Mouse (Mus musculus) left cerebral cortex, postnatal 10 days (tissue): ENCODE measurements at regions not wholly inside any gene's neighbourhood (a gene's known extent, or its start where the extent isn't known, plus 50 kb on each side); places are given as distances from the start of the nearest gene placed in this dataset.
"Not testable (repeated sequence)": the region's sequence is repeated elsewhere in the genome, so short reads cannot be mapped to it uniquely, and the experiment has no call there.

ENCODE experiments used
- DNase-seq, 2 experiments: peaks; one replicate each; pipeline ENCODE4 v3.0.0; 2021 to 2022; ENCODE audit warnings: low spot score in 2 of 2, mixed read lengths in 1 of 2; ENCODE audit errors: extremely low spot score in 1 of 2
- intact Hi-C: fragments of 180-260 bp; cut with DNase I; formaldehyde crosslinking; loops from one replicate; pipeline ENCODE4 v1.15.1; 2025

- intact Hi-C loops, result no loop called here
- DNase-seq, result no peak
These were observed 59.8 kb upstream of the Tnfrsf21 start for GRCm38 (mm10) chr17:42956588-42956987.

DNA sequence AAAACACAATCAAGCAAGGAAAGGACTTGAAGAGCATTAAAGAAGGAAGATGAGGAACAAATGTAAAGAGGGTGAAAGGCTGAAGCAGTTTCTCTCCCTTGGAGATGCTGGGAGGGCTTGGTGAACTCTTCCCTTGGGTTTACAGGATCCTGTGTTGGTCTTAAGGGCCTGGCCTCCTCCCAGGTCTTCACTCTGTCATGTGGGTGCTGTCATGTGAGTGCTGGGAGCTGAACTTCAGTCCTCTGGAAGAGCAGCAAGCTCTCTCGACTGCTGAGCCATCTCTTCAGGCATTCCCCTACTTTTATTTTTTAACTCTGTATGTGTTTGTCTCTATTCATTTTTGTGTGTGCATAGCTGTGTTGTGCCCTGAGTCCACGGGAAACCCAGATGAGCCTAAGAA is 61.6 kb upstream of the Tnfrsf21 start:
- no peak for DNase-seq
- intact Hi-C loops, result no loop called here

DNA sequence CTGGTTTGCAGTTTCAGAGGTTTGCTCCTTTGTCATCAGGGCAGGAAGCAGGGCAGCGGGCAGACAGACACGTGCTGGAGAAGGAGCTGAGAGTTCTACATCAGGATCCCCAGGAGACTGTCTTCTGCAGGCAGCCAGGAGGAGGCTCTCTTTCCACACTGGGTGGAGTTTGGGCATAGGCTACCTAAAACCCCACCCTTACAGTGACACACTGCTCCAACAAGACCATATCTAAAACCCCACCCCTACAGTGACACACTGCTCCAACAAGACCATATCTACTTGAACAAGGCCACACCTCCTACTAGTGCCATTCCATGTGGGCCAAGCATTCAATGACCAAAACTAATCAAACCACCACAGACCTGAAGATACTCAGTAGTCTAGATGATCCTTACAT is 68.0 kb upstream of the Cd2ap start:
- no peak for DNase-seq
- intact Hi-C loops, result loop anchor here (5.0 kb wide), 1 partner anchor 117 kb away; no protein-coding TSS in a partner anchor

DNA sequence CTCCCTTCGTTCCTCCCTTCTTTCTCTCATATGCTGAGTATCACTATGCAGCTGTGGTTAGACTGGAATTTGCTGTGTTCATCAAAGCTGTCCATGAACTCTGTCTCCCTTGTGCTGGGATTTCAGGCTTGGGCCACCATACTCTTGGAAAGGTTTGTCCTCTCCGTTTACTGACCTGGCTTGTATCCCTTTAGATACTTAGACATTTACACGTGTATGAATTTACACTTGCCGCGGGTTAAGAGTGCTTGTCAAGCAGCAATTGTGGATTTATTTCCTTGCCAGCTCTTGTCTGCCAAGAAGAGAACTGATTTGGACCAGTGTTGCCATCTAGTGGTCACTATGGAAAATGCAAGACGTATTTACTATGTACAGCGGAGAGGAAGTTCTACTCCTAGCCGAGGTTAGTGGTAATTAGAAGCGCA is 66.8 kb upstream of the Cd2ap start:
- intact Hi-C loops, result loop anchor here (5.0 kb wide), 1 partner anchor 116 kb away; no protein-coding TSS in a partner anchor
- DNase-seq, result peak; percentile 53 to 85

DNA sequence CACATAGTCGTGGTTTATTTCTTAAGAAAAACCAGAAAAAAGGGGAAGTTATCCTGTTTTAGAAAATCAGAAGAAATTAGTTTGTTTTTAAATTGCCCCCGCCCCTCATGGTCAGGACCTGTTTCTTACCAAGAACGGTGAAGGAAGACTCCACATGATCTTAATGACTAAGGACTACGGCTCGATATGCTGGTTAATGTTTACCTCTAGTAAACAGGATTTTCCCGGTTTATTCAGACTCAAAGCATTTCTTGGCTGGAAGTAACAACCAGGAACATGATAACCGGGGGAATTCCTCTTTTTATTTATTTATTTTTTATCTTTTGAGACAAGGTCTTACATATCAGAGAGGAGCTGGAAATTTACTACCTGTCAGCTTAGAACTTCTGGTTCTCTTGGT is 63.0 kb upstream of the Cd2ap start:
- intact Hi-C loops, result no loop called here
- no peak for DNase-seq

DNA sequence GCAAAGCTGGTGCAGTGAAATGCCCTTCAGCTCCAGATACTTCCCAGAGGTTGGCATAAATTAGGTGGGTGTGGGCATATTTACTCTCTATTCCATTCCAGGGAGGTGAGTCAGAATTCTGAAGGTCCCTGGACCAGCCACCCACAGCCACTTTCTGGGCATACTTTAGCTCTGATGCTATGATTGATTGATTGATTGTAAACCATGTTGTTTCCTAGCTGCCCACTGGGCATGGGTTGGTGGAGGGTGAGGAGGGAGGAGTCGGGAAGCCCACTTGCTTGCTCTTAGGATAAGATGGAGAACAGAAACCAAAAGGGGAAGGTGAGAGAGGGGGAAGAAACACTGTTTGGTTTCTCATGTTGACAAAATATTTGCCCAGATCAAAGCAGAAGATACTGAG is 62.1 kb upstream of the Cd2ap start:
- DNase-seq, result no peak

DNA sequence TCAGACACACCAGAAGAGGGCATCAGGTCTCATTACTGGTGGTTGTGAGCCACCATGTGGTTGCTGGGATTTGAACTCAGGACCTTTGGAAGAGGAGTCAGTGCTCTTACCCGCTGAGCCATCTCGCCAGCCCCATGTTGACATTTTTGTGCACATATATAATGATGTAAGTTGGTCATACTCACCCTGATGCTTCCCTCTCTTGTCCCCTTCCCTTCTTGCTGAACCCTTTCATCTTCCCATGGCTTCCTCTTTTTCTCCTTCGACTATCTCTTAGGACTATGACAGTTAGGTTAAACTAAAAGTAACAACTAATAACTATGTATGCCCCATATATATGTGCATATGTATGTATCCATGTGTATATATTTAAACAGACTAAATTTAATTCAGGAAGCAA is 61.0 kb upstream of the Cd2ap start:
- intact Hi-C loops, DNase-seq: not testable (repeated sequence)

More for the DNA sequence above, 62.1 kb upstream of the Cd2ap start:
- intact Hi-C loops, result no loop called here

DNA sequence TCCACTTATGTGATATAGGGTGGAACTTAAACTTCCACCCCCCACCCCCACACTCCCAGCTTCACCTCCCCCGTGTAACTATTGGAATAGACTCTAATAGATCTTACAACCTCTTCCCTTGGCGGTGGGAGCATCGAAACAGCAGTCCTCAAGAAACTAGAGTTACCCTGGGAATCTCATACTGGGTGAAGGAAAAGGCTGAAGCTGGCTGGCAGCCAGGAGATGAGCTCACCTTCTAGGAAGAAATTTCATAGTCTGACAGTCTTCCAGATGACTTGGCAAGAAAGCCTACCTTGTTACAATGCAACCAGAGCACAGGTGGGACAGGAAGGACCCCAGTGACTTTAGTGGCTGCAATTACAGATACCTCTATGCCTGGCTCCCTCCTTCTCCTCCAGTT is 57.6 kb upstream of the Cd2ap start:
- peak in 1 of 2 experiments; percentile 52 for DNase-seq

DNA sequence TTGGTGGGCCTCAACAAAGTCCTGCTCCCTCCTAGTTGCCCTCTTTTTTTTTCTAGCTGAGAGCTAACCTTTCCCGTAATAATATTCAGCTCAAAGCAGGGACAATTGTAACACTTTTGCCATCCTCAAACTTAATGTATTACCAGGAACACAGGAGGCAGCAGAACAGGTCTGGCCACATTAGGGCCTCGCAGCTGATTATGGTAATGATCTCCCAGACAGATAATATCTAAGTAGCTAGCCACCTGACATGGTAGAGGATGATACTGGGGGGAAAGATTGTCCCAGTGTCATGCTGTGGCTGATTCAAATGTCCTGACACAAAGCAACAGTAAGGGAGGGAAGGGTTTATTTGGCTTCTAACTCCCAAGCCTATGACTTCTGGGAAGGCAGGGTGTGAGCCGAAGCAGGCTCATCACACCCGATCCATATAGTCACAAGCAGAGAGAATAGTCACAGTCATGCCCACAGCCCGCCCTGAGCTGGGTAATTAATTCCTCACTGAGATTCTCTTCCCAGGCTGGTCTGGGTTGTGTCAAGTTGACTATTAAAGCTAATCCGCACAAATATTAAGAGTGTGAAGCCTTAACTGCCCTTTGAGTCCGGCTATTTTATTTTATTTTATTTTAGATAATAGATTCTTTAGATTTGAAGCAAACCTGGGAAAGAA is 57.0 kb upstream of the Cd2ap start:
- intact Hi-C loops, result no loop called here
- no peak for DNase-seq

More for the DNA sequence above, 57.6 kb upstream of the Cd2ap start:
- intact Hi-C loops, result no loop called here

DNA sequence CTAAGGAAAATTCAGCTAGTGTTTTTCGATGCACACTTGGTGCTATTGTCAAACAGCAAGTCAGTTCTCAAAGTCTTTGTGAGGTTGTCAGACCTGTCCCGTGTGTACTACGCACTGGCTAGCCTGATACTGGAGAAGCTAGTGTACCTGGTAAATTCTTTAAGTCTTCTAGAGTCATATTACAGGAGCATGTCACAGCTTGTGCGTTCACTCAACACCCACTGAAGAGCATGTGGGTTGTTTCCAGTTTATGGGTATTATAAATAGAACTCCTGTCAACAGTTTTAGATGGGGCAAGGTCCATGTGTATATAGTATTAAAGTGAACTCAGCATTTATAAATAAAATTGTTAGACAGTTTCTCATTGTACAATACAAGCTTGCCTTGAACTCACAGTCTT is 50.9 kb upstream of the Cd2ap start:
- no peak for DNase-seq
- intact Hi-C loops, result no loop called here
